Mouse (Mus musculus) embryonic fibroblast, embryonic 13.5 days (primary cell): ENCODE results near the gene Scamp5. TPM values are rescaled to one million over a fixed set of nuclear protein-coding genes. Genes with fewer than 3 reads are reported as not detected.
A peak's percentile ranks its signal among the peaks of the same experiment; 100 is the strongest.

Source experiments
- H3K27ac ChIP-seq: 2 replicates; pipeline ENCODE4 v1.5.1; 2012; ENCODE audit warnings: low read length, control low read depth, inconsistent platforms; ENCODE audit not compliant: insufficient read depth
- H3K4me1 ChIP-seq: 2 replicates; pipeline ENCODE4 v1.6.1; 2011; ENCODE audit warnings: low read length; ENCODE audit not compliant: control insufficient read depth, insufficient read depth
- H3K4me3 ChIP-seq: 2 replicates; pipeline ENCODE4 v1.5.1; 2011; ENCODE audit warnings: mild to moderate bottlenecking, control low read depth, low read length; ENCODE audit not compliant: insufficient read depth
- CTCF ChIP-seq: IDR thresholded peaks from 2 replicates; pipeline ENCODE4 v1.5.1; 2011; ENCODE audit warnings: mild to moderate bottlenecking, control low read depth, low read length, moderate library complexity, borderline replicate concordance; ENCODE audit not compliant: insufficient read depth
- POLR2A ChIP-seq: IDR thresholded peaks from 2 replicates; pipeline ENCODE4 v1.6.1; 2011; ENCODE audit warnings: low read depth, mild to moderate bottlenecking, control low read depth, low read length, moderate library complexity
- polyA plus RNA-seq: library from polyadenylated mRNA; stranded (reverse); fragments of >200 nt; gene quantifications from 2 replicates; pipeline ENCODE4 v1.2.4, GENCODE M21; 2011; ENCODE audit warnings: low read depth; ENCODE audit not compliant: missing spikeins, insufficient read length

Gene Scamp5
- 23.7 and 26.1 TPM in 2 replicates for polyA plus RNA-seq

GRCm38 (mm10) chr9:57467896-57468549, at the start of gene Scamp5:
Gene Scamp5 (minus strand): TSS chr9:57468060.
- Histone ChIP-seq H3K4me1 (no peaks in the 10 kb centered on the region), H3K27ac (no peak within 1 kb of the TSS), H3K4me3 (peak within 1 kb of the TSS; percentile 69)
- TF ChIP-seq CTCF (no peak), POLR2A (peak; percentile 70)

- no peak overlapping the region for H3K27ac ChIP-seq
- H3K4me3 ChIP-seq, result no peak overlapping the region
- H3K4me1 ChIP-seq, result no peaks in the 10 kb centered on the region
- TF ChIP-seq POLR2A, result no peak
- TF ChIP-seq CTCF, result no peak
Observed at GRCm38 (mm10) chr9:57517113-57517512, 49.3 kb upstream of the Scamp5 start.

- peaks cover 6% of the 10 kb centered on the region; the same call in 1 of the 2 replicates for H3K4me1 ChIP-seq
- no peak for TF ChIP-seq POLR2A
- TF ChIP-seq CTCF, result no peak
- H3K4me3 ChIP-seq, result no peak overlapping the region
- H3K27ac ChIP-seq, result no peak overlapping the region
Observed at GRCm38 (mm10) chr9:57510577-57510976, 42.7 kb upstream of the Scamp5 start.

DNA sequence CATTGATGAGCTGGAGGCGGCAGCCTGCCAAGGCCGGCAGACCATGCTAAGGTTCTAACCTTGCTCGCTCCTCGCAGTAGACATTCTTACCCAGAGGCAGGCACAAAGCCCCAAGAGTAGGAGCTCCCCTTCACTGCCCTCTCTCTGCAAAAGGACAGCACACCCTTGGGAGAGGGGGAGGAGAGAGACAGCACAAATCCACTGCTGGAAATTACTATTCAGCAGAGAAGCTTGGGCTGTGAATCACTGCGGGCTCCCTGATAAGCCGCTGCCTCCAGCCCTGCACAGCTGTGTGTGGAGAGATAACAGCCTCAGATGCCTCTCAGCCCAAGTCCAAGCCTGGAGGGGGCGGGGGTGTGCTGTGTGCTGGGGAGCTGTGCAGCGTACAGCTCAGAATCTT, 37.8 kb upstream of the Scamp5 start:
- TF ChIP-seq POLR2A, result no peak
- TF ChIP-seq CTCF, result no peak
- Histone ChIP-seq H3K4me3 (no peak overlapping the region), H3K27ac (no peak overlapping the region), H3K4me1 (peaks cover 13% of the 10 kb centered on the region)

DNA sequence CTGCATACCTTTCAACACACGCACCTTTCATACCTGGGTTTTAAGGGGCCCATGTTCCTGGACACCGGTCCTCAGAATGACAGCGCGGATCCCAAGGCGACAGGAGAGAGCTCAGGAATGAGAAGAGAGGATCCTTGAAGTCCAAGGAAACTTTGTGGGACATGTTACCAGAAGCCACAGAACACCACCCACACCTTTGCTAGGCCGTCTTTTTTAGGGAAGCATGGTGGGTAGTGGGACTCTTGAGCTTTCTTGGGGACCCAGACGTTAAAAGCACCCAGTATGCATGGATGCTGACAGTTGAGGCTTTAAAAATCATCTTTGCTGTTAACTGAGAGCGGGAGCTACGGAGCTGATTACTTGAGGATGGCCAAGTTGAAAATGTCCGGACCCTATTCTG, 37.0 kb upstream of the Scamp5 start:
- no peak for TF ChIP-seq POLR2A
- H3K4me1 ChIP-seq, result peaks cover 13% of the 10 kb centered on the region
- H3K4me3 ChIP-seq, result no peak overlapping the region
- H3K27ac ChIP-seq, result no peak overlapping the region

- H3K4me1 ChIP-seq, result peaks cover 13% of the 10 kb centered on the region
- peak overlapping the region; percentile 6; the same call in 1 of the 2 replicates for H3K4me3 ChIP-seq
- H3K27ac ChIP-seq, result no peak overlapping the region
- TF ChIP-seq POLR2A, result no peak
- TF ChIP-seq CTCF, result 0 out of 2 replicates have a peak, but pooled peaks have one; percentile 6
Observed at GRCm38 (mm10) chr9:57504381-57504700, 36.5 kb upstream of the Scamp5 start.

GRCm38 (mm10) chr9:57503622-57504380, 35.9 kb upstream of the Scamp5 start, which contains the start of gene Rpp25:
Gene Rpp25 (plus strand): TSS chr9:57504026.
- H3K27ac ChIP-seq, result no peak within 1 kb of the TSS
- H3K4me1 ChIP-seq, result peaks cover 13% of the 10 kb centered on the region
- peak within 1 kb of the TSS; percentile 14; the same call in 1 of the 2 replicates for H3K4me3 ChIP-seq
- TF ChIP-seq CTCF (no peak), POLR2A (no peak)

GRCm38 (mm10) chr9:57502911-57503621, 35.2 kb upstream of the Scamp5 start:
- peak overlapping the region; percentile 14; the same call in 1 of the 2 replicates for H3K4me3 ChIP-seq
- peaks cover 13% of the 10 kb centered on the region for H3K4me1 ChIP-seq
- TF ChIP-seq POLR2A (no peak), CTCF (no peak)
- H3K27ac ChIP-seq, result no peak overlapping the region

DNA sequence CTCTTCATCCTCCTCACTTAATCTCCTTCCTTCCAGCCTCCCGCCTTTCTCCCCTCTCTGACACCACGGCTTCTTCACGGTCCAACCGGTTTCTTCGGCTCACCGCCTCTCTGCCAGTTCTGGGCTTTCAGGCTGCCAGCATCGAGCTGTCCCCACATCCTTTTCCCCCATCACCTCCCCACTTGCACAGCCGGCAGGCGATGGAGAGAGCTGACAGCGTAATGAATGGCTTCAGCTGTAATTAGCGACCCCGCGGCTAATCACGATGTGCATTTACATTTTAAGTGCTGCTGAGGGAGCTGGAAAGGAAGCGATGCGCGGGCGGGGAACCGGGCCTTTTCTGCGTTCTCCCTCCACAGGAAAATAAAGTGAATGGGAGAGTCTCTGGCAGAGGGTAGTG, 34.0 kb upstream of the Scamp5 start:
- H3K4me3 ChIP-seq, result no peak overlapping the region
- H3K4me1 ChIP-seq, result peaks cover 13% of the 10 kb centered on the region
- TF ChIP-seq CTCF, result no peak
- TF ChIP-seq POLR2A, result no peak
- no peak overlapping the region for H3K27ac ChIP-seq

DNA sequence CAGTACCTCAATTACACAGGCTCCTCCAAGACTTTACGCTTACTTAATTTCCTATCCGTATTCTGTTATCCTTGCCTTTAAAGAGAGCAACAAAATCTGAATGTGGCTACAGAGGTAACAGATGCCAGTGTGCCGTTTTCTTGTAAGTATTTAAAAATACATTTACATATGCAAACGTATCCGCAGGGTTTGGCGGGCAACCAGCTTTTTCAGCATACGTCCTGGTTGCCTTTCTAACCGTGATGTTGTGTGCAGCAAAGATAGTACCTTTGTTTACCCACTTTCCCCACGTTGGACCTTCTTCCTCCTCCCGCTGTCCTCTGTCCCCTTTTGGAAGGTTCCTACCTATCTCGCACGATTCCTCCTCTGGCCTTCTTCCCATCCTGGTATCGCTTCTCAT, 33.6 kb upstream of the Scamp5 start:
- no peak for TF ChIP-seq CTCF
- TF ChIP-seq POLR2A, result no peak
- Histone ChIP-seq H3K4me1 (peaks cover 13% of the 10 kb centered on the region), H3K27ac (no peak overlapping the region), H3K4me3 (no peak overlapping the region)
